Mouse (Mus musculus): ENCODE results near the gene Usp3.

DNA sequence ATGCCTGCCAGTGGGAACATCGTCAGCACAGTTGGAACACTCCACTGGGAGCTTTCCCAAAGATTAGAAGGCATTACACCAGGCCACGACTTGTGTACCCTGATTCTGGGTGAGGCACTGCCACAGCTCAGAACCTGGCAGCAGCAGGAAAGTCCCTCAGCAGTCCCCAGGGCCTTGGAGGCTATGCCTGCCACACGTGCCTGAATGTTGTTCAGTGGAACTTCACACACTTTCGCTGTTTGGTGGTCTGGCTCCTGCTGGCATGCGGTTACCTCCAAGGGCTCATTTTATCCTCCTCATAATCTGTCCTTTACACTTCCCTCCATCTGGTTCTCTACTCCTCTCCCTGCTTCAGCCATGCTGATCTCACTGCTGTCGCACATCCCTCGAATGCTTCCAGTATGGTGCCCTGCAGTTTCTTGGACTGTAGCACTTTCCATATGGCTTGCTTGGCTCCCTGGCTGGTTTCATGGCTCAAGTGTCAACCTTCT is 82.5 kb downstream of the Usp3 start:
- TF ChIP-seq CTCF (IDR thresholded peaks at IDR 0.05; ENCODE audit: borderline replicate concordance, control insufficient read depth, extremely low read depth, insufficient read depth, low read length, poor library complexity), result no peak
- TF ChIP-seq POLR2A (IDR thresholded peaks at IDR 0.05; ENCODE audit: control insufficient read depth, extremely low read depth, insufficient read depth, low read length, poor library complexity), result no peak
